Mouse (Mus musculus) midbrain, embryonic 11.5 days (tissue): ENCODE results near the gene Pole2. TPM values are rescaled to one million over a fixed set of nuclear protein-coding genes. Genes with fewer than 3 reads are reported as not detected.

Experiments used
- ATAC-seq: fragments of 200-750 bp; cut with Nextera tagmentation; 2 replicates; pipeline ENCODE4 v1.8.0; 2017; ENCODE audit warnings: moderate TSS enrichment, moderate library complexity; ENCODE audit not compliant: low FRiP score
- DNase-seq: peaks from one replicate; pipeline ENCODE4 v3.0.0; 2015; ENCODE audit warnings: low spot score; ENCODE audit errors: missing footprints
- H3K27ac ChIP-seq: fragments of 300-500 bp; sonication (generic); 2 replicates; pipeline ENCODE4 v1.5.1; 2014; ENCODE audit warnings: low read depth, low read length
- H3K27me3 ChIP-seq: fragments of 300-500 bp; sonication (generic); 2 replicates; pipeline ENCODE4 v1.6.1; 2014; ENCODE audit warnings: mild to moderate bottlenecking, low read length, moderate library complexity, mixed read lengths; ENCODE audit not compliant: control insufficient read depth, insufficient read depth
- H3K36me3 ChIP-seq: fragments of 300-500 bp; sonication (generic); 2 replicates; pipeline ENCODE4 v1.6.1; 2014; ENCODE audit warnings: mild to moderate bottlenecking, low read length, moderate library complexity, mixed read lengths; ENCODE audit not compliant: control insufficient read depth, insufficient read depth
- H3K4me1 ChIP-seq: fragments of 300-500 bp; sonication (generic); 2 replicates; pipeline ENCODE4 v1.6.1; 2014; ENCODE audit warnings: low read length; ENCODE audit not compliant: control insufficient read depth, insufficient read depth
- H3K4me2 ChIP-seq: fragments of 300-500 bp; sonication (generic); 2 replicates; pipeline ENCODE4 v1.6.1; 2014; ENCODE audit warnings: mild to moderate bottlenecking, moderate library complexity
- H3K4me3 ChIP-seq: fragments of 300-500 bp; sonication (generic); 2 replicates; pipeline ENCODE4 v1.5.1; 2014; ENCODE audit warnings: low read depth, low read length
- H3K9ac ChIP-seq: fragments of 300-500 bp; sonication (generic); 2 replicates; pipeline ENCODE4 v1.6.1; 2014; ENCODE audit warnings: low read length
- H3K9me3 ChIP-seq: fragments of 300-500 bp; sonication (generic); 2 replicates; pipeline ENCODE4 v1.6.1; 2016; ENCODE audit warnings: low read length; ENCODE audit not compliant: control insufficient read depth
- WGBS: fragments of 180-500 bp; shearing (Covaris S2); extraction: QIAGEN DNeasy Blood & Tissue Kit; methylation state at CpG from one replicate; pipeline ENCODE4 v1.1.7; 2014; 5-methylcytosine and 5-hydroxymethylcytosine counted together
- polyA plus RNA-seq: library from polyadenylated mRNA; unstranded; fragments of >200 nt; fragmentation: Nextera tagmentation; extraction: Ambion mirVana; gene quantifications from 2 replicates; pipeline ENCODE4 v1.2.1, GENCODE M21; 2014

Gene Pole2
- polyA plus RNA-seq, 1 experiment from 2014 or later, result 31.6 TPM

- 0% methylated on average over 61 of the region's 64 CpGs for WGBS
- peaks cover 7% of the 10 kb centered on the region; the same call in 1 of the 2 replicates for H3K4me1 ChIP-seq
- H3K4me3 ChIP-seq, result peak overlapping the region; percentile 66
- no peaks in the 10 kb centered on the region for H3K27me3 ChIP-seq
- ATAC-seq, result peak; percentile 98
- peak overlapping the region; percentile 94 for H3K9ac ChIP-seq
- H3K9me3 ChIP-seq, result no peaks in the 10 kb centered on the region
- DNase-seq, result peak; percentile 97
- no peaks in the 10 kb centered on the region for H3K36me3 ChIP-seq
- peak overlapping the region; percentile 75 for H3K4me2 ChIP-seq
- H3K27ac ChIP-seq, result peak overlapping the region; percentile 51; the same call in 1 of the 2 replicates
These were observed 13.9 kb upstream of the Pole2 start for GRCm38 (mm10) chr12:69241771-69242431.

- ATAC-seq (0 out of 2 replicates have a peak, but pooled peaks have one; percentile 2), DNase-seq (no peak)
- Histone ChIP-seq H3K9me3 (no peaks in the 10 kb centered on the region), H3K4me2 (peak overlapping the region; percentile 75), H3K9ac (peak overlapping the region; percentile 94), H3K27ac (peak overlapping the region; percentile 51; the same call in 1 of the 2 replicates), H3K27me3 (no peaks in the 10 kb centered on the region), H3K4me1 (peaks cover 7% of the 10 kb centered on the region; the same call in 1 of the 2 replicates), H3K4me3 (peak overlapping the region; percentile 66), H3K36me3 (no peaks in the 10 kb centered on the region)
- 2% methylated on average over 3 of the region's 3 CpGs for WGBS
These were observed 13.4 kb upstream of the Pole2 start for GRCm38 (mm10) chr12:69241405-69241770.

DNA sequence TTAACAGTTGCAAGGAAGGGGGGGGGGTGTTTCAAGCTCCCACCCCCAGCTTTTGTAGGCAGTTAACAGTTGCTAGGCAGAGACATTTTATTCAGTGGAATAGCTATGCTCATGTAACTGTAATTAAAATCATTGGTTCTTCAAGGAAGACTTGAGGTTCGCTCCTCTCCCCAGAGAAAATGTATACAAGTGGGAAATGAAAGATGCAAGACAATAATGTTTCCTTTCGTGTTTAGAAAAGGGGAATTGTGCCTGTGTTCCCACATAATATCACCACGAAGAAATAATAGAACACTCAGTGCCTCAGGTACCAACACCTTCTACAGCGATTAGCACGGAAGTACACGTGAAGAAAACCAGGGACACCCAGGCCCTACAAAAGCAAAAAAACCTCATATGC lies 12.9 kb upstream of the Pole2 start, which contains the start of gene Klhdc1:
Gene Klhdc1, plus strand, starts transcription at position 301 of the 400 bp plus-strand sequence.
- ATAC-seq, result no peak
- H3K9ac ChIP-seq, result peak within 1 kb of the TSS; percentile 94
- no peaks in the 10 kb centered on the region for H3K36me3 ChIP-seq
- DNase-seq, result no peak
- H3K27me3 ChIP-seq, result no peaks in the 10 kb centered on the region
- no peaks in the 10 kb centered on the region for H3K9me3 ChIP-seq
- H3K4me1 ChIP-seq, result peaks cover 7% of the 10 kb centered on the region; the same call in 1 of the 2 replicates
- 71% methylated on average over 6 of the region's 6 CpGs for WGBS
- H3K27ac ChIP-seq, result peak within 1 kb of the TSS; percentile 51; the same call in 1 of the 2 replicates
- peak within 1 kb of the TSS; percentile 75 for H3K4me2 ChIP-seq
- peak within 1 kb of the TSS; percentile 66 for H3K4me3 ChIP-seq

- Histone ChIP-seq H3K9me3 (no peaks in the 10 kb centered on the region), H3K4me3 (no peak overlapping the region), H3K27ac (no peak overlapping the region), H3K4me1 (peaks cover 7% of the 10 kb centered on the region; the same call in 1 of the 2 replicates), H3K27me3 (no peaks in the 10 kb centered on the region), H3K4me2 (no peak overlapping the region), H3K9ac (no peak overlapping the region), H3K36me3 (no peaks in the 10 kb centered on the region)
- DNase-seq (no peak), ATAC-seq (no peak)
- WGBS, result 47% methylated on average over 3 of the region's 3 CpGs
These were observed 10.3 kb upstream of the Pole2 start for GRCm38 (mm10) chr12:69238284-69238683.

DNA sequence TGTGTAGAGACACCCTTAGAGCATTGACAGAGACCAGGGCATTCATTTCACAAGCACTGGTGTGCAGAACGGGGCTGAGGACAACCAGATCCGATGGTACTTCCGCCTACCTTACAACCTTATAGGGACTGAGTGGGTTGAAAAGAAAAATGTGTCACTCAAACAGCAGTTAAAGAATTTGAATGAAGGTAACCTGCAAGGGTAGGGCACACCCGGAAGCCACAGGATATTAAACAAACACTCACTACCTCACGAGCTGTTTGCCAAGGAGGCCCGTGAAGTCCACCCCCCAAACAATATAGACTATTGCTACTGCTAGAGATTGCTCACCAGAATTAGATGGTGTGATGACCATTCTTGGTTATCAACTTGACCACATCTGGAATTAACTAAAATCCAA lies 7.8 kb upstream of the Pole2 start:
- ATAC-seq, result no peak
- H3K4me2 ChIP-seq, result no peak overlapping the region
- WGBS, result 90% methylated on average over 6 of the region's 6 CpGs
- no peak overlapping the region for H3K4me3 ChIP-seq
- no peaks in the 10 kb centered on the region for H3K27me3 ChIP-seq
- no peaks in the 10 kb centered on the region for H3K9me3 ChIP-seq
- peaks cover under 1% of the 10 kb centered on the region; the same call in 1 of the 2 replicates for H3K4me1 ChIP-seq
- no peak overlapping the region for H3K9ac ChIP-seq
- H3K27ac ChIP-seq, result no peak overlapping the region
- DNase-seq, result no peak
- no peaks in the 10 kb centered on the region for H3K36me3 ChIP-seq

- Histone ChIP-seq H3K4me1 (no peaks in the 10 kb centered on the region), H3K9me3 (no peaks in the 10 kb centered on the region), H3K27me3 (no peaks in the 10 kb centered on the region), H3K4me3 (no peak overlapping the region), H3K9ac (no peak overlapping the region), H3K36me3 (no peaks in the 10 kb centered on the region), H3K27ac (no peak overlapping the region), H3K4me2 (no peak overlapping the region)
- WGBS, result 53% methylated on average over 2 of the region's 2 CpGs
- DNase-seq, result peak; percentile 23
- ATAC-seq, result no peak
These were observed 1.3 kb upstream of the Pole2 start for GRCm38 (mm10) chr12:69229251-69229650.

DNA sequence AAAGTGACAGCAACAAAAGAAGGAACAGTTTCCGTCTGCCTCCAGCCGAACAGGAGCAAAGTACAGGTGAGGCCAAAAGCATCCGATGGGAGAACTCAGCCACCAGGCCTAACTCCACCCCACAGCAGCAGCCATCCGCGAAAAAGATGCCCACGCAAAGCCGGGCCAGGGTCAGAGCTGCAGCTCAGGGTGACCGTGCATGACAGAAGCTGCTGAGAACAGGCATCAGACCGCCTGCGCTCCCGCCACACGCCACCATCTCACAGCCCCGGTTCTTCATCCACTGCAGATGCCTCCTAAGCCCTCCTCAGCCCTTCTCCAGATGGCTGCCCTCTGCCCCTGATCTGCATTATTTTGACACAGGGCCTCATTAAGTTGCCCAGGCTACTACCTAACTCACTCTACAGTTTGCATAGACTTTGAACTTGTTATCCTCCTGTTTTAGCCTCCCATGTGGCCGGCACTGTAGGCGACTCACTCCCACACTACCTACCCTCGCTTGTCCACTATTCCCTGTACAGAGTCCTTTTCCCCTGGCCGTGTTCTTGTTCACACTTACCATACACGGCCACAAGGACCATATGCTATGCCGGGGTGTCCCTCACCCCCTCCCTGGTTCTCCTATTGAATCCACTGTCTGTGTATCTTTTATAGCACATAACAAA lies 7.2 kb downstream of the Pole2 start:
- no peaks in the 10 kb centered on the region for H3K9me3 ChIP-seq
- no peak overlapping the region for H3K9ac ChIP-seq
- H3K4me1 ChIP-seq, result no peaks in the 10 kb centered on the region
- no peak overlapping the region for H3K4me2 ChIP-seq
- no peak overlapping the region for H3K4me3 ChIP-seq
- no peak for DNase-seq
- no peak for ATAC-seq
- H3K27ac ChIP-seq, result no peak overlapping the region
- no peaks in the 10 kb centered on the region for H3K27me3 ChIP-seq
- no peaks in the 10 kb centered on the region for H3K36me3 ChIP-seq
- 91% methylated on average over 19 of the region's 19 CpGs for WGBS

DNA sequence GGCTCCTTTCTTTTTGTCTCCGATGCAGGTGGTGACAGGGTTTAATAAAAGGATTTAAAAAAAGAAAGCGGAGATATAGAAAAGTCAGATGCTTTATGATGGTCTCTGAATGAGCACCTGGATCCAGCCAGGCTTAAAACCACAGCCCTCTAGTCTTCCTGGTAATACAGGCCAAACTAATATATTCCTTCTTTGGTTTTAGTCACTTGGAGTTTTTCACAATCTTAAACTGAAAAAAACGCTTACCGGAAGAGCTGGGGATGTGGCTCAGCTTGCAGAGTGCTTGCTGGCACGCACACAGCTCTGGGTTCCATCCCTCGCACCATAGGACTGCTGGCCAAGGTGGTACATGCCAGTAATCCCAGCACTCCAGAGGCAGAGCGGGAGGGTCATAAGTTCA lies 11.4 kb downstream of the Pole2 start:
- no peak overlapping the region for H3K4me2 ChIP-seq
- H3K9ac ChIP-seq, result no peak overlapping the region
- WGBS, result 96% methylated on average over 7 of the region's 7 CpGs
- DNase-seq (no peak), ATAC-seq (no peak)
- H3K4me1 ChIP-seq, result no peaks in the 10 kb centered on the region
- H3K9me3 ChIP-seq, result no peaks in the 10 kb centered on the region
- H3K4me3 ChIP-seq, result no peak overlapping the region
- no peak overlapping the region for H3K27ac ChIP-seq
- peaks cover 11% of the 10 kb centered on the region; the same call in 1 of the 2 replicates for H3K36me3 ChIP-seq
- H3K27me3 ChIP-seq, result no peaks in the 10 kb centered on the region
